Mouse (Mus musculus): ENCODE results near the gene Kif26b.

Kif26b gene

DNA sequence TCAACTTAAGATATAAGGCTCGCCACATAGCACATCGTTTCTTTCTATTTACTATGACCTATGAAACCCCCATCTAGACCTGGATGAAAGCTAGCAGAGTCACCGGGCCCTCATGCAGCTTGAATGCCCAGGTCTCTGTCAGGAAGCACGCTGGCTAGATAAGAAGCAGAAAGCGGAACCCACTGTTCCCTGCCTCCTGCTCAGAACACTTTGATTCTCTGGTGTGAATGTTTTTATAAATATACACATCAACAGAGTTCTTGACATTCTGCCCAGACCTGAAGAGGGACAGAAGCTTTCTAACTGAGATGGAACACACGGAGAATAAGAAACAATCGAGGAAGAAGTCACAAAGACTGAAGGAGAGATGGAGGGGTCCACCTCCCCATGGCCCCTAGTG, 311.4 kb downstream of the Kif26b start:
- DNase-seq (ENCODE audit: low spot score in 2 of 2): no peak

DNA sequence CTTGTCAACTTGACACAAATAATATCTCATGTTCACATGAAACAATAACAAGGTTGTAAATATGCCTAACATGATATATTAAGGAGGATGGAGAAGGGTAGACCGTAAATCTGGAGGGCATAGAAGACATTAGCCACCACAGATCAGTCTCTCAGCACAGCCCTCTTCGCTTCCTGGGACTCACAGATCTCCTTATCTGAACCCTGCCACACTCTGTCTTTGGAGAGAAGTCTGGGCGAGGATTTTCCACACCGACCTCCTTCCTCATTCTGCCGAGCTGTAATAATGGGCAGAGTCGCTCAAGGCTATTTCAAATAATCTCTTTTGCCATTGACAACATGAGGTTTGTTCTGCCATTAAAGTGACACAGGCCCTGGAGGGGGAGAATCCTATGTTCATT, 315.9 kb downstream of the Kif26b start:
- no peak for DNase-seq (ENCODE audit: low spot score in 2 of 2)

DNA sequence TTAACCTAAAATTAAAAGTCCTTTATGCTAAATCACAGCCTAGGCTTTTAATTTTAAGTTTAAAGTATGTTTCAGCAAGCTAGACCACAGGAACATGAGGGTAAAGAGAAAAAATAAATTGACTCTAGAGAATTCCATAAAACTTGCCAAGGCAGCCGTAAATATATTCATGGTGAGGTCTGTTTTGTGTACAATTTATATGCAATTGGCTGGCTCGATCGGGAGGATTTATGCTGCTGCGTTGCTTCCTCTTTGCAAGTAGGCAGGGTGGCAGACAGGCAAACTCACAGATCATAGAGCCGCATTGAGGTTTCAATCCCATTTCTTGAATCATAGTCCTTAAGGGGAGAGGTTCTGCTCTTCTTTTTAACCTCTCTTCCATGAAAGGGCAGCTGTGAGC, 318.6 kb downstream of the Kif26b start:
- no peak for DNase-seq (ENCODE audit: low spot score in 2 of 2)

DNA sequence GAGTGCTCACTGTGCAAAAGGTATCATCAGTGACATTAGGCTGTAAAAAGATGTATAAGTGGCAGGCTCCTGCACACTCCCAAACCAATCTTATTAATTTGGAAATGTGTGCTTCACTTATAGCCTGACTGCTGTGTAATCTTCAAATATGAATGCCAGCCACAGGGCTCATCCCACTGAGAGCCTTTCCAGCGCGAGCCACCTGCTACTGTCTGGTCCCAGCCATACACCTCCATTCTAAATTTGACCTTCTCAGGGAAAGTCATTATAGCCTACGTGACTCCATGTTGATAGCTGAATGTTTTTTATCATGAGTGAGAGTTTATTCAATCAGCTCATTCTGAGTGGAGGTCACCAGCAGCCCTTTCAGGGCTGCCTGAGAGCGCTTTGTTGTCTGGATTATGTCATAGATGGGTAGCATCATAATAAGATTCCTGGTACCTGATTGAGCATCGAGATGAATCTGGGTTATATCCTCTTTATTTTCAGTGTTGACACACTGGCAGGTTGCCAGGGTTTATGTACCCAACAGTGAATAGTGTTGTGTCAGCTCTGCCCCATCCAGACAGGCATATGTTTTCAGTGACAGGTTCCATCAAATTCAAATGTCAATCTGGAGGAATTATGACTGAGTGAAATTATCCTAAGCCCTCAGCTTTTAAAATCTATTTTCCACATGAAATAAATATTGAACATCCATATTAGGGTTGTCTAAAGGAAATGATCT, 319.6 kb downstream of the Kif26b start:
- DNase-seq (ENCODE audit: low spot score in 2 of 2): no peak

DNA sequence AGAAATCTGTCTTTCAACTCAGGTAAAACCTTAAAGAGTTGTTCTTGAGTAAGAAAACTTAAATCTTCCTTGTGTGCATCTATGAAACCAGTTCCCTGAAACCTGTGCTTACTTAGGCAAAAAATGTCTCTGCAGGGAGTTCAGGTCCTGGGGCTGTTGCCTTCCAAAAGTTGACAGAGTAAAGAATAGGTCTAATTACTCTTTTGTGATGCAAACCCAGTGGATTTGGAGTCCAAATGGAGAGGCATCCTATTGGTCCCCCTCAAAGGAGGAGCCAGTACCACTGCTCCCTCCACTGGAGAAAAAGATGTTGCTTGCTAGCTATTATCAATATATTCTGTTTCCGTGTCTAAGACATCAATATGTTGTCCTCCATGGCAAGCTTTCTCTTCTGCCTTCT, 321.6 kb downstream of the Kif26b start:
- no peak for DNase-seq (ENCODE audit: low spot score in 2 of 2)

DNA sequence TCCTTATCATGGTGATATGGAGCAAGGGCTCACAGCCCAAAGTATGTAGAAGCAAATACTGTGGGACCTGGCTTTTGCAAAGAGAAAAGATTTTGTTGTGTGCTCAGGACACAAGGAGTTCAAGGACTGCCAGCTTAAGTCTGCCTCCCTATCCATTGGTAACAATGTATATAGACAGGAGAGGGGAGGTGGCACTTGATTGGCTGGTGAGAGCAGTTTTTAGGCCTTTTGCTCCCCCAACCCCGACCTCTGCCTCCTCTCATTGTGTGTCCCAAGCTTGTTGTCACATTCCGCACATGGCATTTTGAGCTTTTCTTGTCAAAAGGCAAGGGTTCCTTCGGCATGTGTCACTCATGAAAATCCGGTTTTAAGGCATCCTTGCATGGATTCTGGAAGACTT, 326.0 kb downstream of the Kif26b start:
- no peak for DNase-seq (ENCODE audit: low spot score in 2 of 2)

DNA sequence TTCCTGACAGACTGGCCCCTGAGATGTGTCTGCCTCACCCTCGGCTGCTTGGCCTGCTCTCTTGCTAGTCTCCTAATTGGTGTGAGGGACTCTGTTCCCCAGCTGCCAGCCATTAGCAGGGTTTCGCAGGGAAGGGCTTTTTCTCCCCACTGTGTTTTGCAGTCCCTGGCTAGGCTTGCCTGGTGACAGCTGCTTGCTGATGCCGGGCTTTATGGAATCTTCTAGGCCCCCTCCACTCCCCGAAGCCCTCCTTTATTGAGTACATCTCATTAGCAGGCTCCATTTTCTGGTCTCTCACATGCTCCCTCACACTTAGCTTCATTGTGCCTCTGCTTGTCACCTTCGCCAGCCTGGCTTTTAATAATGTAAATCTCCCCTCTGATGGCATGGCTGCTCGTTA, 327.0 kb downstream of the Kif26b start:
- no peak for DNase-seq (ENCODE audit: low spot score in 2 of 2)

DNA sequence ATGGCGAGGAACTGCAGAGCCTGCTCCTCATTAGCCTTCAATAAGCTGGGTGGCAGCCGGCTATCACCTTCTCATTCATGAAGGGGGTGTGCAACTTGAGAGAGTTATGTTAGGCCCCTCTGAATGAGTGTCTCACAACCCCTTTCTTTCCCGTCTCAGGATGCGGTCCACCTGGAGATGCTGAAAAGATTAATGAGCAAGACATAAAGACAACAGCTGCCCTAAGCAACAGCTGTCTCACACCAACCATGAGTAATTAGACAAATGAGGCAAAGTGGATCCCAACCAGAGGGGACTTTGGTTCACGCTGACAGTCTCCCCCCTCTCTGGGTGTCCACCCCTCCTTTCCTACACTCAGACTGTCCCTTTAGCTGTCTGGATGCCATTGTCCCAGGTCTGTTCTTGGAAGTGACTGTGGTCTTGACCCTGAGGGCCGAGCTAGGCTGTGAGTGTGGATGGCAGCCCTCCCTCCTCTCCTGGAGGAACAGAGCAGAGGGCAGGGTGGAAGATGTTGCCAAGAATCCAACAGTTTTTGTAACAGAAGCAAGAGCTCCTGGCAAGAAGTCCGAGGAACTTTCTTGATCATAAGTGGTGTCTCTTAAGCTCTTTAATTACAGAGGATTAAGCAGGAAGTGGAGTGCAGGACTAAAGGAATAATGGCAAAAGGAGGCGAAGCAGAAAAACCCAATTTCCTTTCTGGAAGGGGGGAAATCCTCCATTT, 331.9 kb downstream of the Kif26b start:
- DNase-seq (ENCODE audit: low spot score in 2 of 2): no peak

DNA sequence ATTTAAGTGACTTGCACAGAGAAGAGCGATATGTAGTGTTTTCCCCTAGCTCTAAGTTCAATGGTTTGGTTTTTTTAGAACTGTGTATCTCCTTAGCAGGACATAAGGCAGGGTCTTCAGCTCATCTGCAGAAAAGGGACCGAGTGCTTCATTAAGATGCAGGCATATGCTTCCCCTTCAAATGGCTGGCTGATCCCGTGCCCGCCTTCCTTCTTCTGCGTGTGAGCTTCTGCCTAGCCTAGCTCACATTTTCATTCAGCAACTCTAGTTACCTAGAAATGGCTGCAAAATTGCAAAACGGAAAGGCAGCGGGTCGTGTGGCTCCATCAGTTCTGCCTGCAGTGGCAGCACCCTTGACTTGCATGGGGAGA, 332.5 kb downstream of the Kif26b start:
- no peak for DNase-seq (ENCODE audit: low spot score in 2 of 2)

DNA sequence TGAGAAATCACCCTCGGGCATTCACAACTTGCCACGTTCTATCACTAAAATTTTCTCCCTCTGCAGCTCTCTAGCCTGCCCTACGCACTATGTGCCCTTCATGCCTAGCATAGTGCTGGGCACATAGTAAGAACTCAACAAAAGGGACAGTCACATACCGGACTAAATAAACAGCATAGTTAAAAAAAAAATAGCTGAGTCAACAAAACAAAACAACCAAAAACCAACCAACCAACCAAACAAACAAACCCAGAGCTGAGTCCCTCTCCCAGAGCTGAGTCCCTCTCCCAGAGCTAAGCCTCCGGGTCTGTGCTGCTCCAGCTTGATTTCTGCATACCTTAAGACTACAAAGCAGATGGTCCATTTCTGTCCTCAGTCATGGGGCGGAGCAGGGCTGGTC, 334.8 kb downstream of the Kif26b start:
- no peak for DNase-seq (ENCODE audit: low spot score in 2 of 2)

DNA sequence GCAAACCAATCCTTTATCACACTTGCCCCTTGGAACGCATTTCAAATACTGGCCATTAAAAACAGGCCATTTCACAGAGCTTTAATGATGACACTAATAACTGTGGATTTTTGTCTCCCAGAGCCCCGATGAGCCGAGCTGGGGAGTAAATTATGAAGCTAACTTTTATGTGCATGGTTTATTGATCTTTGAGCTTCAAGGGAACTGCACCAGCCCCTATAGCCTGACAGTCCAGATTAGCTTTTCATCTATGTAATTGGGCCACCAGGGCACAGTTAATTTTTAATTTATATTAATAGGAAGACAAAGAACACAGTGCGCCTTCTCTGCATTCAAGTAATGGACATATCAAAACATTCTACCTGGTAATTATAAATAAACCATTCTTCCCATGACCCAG, 335.4 kb downstream of the Kif26b start:
- no peak for DNase-seq (ENCODE audit: low spot score in 2 of 2)

DNA sequence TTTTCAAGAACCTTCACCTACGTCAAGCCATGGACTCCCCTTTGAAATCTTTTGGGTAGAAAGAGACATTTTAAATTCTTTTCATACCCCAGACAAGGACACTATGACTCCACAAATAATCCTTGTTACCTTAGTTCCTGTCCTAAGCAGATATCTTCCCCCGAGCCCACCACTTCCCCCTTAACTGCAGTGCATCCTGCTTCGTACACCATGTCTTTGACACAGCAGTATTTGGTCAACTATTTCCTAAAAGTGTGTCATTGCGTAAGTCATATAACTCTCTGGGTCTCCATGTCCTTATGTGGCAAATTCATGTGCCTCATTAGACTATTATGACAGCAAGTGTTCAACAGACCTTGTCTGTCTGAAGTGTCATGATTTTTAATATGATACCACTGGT, 337.8 kb downstream of the Kif26b start:
- DNase-seq (ENCODE audit: low spot score in 2 of 2): no peak

DNA sequence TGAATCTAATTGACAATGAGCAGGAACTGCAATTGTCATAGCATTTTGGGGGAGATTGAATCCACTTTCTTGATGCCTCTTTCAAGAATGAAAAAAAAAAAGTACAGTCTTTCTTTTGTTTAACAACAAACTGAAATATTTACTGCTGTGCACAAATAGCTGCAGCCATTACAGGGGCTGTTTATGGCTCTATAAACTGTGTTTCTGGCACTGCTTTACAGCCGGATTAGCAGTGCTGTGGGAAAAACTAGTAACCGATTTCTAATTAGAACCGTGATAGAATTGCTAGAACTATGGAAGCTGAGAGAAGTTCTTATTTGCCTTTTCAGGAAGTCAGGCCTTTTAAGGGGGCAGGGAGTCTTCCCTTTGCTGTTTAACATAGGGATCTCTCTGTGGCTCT, 342.1 kb downstream of the Kif26b start:
- no peak for DNase-seq (ENCODE audit: low spot score in 2 of 2)

DNA sequence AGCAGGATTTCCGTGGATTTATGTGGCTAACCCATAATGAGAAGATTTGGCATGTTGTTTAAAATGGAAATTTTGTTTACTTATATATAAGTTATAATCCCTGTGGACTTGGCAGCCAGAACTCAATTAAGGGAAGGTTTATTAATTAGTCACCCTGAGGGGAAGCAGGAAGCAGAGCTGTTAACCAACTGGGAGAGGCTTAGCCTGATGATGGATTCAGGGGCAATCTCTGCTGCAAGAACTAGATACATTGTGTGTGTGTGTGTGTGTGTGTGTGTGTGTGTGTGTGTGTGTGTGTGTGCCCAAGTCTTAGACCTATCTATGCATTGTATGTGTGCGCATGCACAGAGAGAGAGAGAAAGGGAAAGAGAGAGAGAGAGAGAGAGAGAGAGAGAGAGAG, 348.0 kb downstream of the Kif26b start:
- no peak for DNase-seq (ENCODE audit: low spot score in 2 of 2)

DNA sequence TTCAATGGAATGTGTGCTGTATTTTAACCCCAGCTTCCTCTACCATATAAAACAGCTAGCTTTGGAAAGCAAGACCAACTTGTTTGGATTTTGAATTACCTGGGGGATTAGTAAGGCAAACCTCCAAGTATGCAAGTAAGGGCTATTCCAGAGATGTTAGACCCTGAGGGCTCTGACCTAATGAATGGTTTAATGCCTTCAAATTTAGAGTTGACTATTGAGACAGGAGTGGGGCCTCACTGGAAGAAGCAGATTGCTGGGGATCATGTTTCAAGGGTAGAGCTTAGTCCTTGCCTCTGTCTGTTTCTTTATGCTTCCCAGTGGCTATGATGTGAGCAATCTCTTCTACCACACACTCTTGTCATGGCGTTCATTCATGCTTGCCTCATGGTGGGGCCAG, 349.8 kb downstream of the Kif26b start:
- no peak for DNase-seq (ENCODE audit: low spot score in 2 of 2)

DNA sequence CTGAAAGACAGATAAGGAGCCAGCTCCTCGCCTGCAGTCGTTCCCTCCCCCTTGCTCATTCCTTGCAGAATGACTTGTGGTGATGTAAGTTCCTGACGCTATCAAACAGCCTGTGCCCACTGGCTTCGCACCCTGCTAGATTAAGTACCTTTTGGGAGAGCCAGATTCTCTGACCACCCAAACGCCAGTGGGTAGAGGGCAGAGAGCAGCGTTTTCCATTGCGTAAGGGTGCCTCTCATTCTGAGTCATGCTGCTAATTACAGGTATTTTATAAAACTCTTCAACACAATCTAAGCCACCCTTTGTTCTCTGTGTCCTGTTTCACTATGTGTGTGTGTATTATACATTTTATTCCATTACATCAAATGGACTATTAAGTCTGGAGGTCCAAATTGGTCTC, 352.0 kb downstream of the Kif26b start:
- DNase-seq (ENCODE audit: low spot score in 2 of 2): no peak

DNA sequence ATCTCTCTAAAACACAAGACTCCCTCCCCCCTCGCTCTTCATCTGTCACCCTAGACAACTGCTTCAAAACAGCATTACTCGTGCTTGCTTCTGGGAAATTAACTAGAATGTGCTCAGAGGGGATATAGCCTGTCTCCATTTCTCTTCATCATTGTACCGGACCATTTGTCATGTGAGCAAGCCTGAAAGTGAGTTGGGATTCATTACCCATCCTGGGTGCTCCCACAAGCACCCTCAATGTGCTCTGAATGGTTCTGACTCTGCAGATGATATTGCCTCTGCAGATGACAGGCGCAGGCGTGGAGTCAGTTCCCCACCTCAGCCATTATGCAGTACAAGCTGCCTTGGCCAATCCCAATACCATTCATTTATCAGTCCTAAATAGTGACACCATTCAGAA, 357.7 kb downstream of the Kif26b start:
- DNase-seq (ENCODE audit: low spot score in 2 of 2): no peak

DNA sequence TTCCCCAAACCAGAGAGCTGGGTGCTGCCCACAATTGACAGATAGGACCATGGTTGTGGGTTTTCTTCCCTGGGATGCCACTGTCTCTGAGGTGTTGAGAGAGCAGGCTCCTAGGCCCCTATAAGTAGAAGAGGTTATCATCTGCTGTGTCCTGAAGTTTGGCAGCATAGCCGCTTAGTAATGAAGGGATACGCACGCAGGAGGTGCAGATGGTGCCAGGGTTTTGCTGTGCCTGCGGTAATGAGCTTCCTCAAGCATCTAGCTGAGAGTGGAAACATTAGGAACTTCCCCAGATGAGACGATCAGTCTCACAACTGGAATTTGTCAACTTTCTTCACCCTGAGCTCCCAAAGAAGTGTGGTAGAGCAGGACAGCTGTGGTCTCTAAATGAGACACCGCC, 363.5 kb downstream of the Kif26b start:
- no peak for DNase-seq (ENCODE audit: low spot score in 2 of 2)

DNA sequence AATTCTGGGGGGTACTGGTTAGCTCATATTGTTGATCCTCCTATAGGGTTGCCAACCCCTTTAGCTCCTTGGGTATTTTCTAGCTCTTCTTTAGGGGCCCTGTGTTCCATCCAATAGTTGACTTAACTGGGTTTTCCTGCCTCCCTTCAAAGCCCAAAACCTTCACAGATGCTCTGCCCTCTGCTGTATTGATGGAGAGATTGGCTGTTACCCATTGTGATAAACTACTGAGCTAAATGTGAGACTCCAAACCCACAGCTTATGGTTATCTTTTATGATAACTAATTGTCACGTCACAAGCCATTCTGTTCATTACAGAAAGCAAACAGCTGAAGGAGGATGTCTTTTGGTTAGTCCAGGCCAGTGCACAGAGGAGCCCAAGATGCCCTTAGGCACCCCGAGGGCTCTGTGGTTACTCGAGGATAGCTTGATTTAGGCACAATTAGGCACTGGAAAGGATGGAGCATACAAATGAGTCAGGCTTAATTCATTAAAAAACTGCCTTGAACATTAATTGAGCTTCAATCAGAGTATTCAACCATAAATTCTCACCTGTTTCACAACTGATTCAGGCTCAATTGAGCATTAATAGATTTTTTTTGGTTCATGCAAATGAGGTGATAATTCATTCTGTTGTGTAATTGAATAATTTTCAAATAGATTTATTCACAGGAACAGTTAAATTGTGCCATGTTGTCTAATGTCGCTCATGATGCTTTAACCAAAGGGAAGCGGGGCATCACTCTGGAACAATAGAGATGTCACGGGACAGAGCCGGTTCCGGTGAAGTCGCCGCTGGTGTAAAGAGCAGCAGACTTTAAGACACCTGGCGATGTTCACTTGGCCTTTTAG, 364.5 kb downstream of the Kif26b start:
- DNase-seq (ENCODE audit: low spot score in 2 of 2): no peak

DNA sequence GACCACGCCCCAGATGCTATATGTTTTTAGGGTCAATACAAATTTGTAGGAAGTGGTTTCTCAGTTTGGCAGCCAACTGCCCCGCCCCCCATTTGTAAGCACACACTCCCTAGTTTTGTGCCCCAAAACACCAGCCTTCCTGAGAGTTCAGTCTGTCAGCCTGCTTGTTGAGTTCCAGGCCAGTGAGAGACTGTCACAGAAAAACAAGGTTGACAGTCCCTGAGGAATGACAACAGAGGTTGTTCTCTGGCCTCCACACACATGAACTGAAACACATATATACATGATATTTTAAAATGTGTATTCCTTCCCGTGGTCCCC, 365.1 kb downstream of the Kif26b start:
- DNase-seq (ENCODE audit: low spot score in 2 of 2): no peak

DNA sequence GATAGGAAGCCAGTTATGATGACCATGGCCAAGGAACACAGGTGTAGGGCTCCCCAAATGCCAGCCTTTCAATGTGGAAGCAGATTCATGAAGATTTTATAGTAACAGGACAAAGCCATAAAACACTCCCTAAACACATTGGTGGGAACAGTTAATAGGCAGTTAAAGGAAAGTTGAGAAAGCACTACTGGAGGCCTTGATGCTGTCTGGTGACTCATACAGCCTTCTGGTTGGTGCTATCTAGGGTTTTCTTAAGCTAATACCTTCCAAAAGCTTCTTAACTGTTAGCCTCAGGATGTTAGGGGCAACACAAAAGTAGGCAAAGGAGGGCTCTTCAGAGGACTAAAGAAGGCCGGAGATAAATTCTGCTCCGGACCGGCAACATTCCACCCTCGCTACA, 366.7 kb downstream of the Kif26b start:
- no peak for DNase-seq (ENCODE audit: low spot score in 2 of 2)

DNA sequence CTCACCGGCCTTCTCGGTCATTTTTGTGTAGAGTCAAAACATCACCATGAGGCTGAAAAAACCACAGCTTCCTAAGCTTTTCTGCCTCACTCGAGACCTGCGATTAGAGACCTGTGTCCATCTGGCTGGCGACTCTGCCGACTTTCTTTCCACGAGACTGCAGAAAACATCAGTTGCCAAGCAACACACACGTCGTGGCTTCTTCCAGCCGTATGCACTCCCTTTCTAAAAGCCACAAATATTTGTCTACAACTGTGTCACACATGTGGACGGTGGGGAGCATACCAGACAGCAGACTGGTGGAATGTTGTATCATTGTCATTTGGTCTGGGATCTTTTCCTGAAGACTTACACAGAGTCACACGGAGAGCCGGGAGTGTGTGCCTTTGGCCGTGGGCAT, 382.0 kb downstream of the Kif26b start:
- DNase-seq (ENCODE audit: low spot score in 2 of 2): no peak
